Mouse (Mus musculus): ENCODE measurements around the gene Cyp2j6. TPM values are rescaled to one million over a fixed set of nuclear protein-coding genes. Genes with fewer than 3 reads are reported as not detected.

Cyp2j6 gene
- polyA plus RNA-seq (2012; rRNA removed), result 8.3 and 9.5 TPM in 2 replicates

DNA sequence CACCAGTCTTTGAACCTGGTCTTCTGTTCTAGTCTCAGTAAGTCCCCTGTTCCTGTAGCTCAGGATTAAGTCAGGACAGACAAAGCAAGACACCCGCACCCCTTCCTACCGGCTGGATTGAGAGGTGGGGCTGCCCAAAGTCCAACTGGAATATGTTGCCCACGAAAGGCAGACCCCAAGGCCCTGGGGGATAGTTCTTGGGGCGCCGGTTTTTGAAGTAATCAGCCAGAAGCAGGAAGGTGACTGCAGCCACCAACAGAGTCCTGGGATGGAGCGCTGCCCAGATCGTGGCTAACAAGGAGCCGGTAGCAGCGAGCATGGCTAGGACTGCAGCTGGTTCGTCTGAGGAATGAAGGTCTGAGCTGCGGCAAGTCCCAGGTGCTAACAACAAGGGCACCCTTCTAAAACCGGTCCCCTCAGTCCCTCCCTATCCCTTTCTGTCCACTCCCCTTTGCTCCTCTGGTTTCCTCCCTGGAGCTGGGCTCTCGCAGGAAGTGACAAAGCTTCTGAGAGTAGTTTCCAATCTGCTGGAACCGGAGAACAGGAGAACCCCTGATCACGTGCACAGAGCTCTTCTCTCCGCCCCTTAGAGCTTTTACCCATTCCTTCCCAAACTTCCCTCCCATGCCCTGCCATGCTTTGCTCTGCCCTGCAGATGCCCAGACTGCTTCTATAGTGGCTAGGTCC, at the start of gene Cyp2j6:
TSS of gene Cyp2j6 (minus strand) at position 529 of the 687 bp plus-strand sequence.

GRCm38 (mm10) chr4:96590911-96591790, 37.7 kb upstream of the Cyp2j6 start, which contains the start of gene Cyp2j9:
Cyp2j9 (minus strand) TSS chr4:96591578.

GRCm38 (mm10) chr4:96507286-96507685, 46.2 kb downstream of the Cyp2j6 start, which contains the start of gene Cyp2j8:
Cyp2j8 (minus strand) TSS chr4:96507386.

Other genes with a start within 250 kb of the Cyp2j6 start
- gene Cyp2j11, start 205.0 kb downstream of the Cyp2j6 start, polyA plus RNA-seq (2012; rRNA removed), result not detected in 2 replicates
- gene Cyp2j8, start 46.3 kb downstream of the Cyp2j6 start, polyA plus RNA-seq (2012; rRNA removed), result not detected in 2 replicates
- 2.0 and 2.6 TPM in 2 replicates for gene Cyp2j9, start 37.9 kb upstream of the Cyp2j6 start, polyA plus RNA-seq (2012; rRNA removed)
- gene Cyp2j5, start 110.5 kb upstream of the Cyp2j6 start, polyA plus RNA-seq (2012; rRNA removed), result 0.05 TPM in 1 of 2 replicates, not detected in the other
- gene Gm12695, start 231.5 kb upstream of the Cyp2j6 start, polyA plus RNA-seq (2012; rRNA removed), result not detected in 2 replicates

Measured in colon, adult 2 months (tissue).